Mouse (Mus musculus) urinary bladder, postnatal 10 days (tissue): ENCODE measurements around the gene Rcbtb2.
"Not testable (repeated sequence)": the region's sequence is repeated elsewhere in the genome, so short reads cannot be mapped to it uniquely, and the experiment has no call there.

Experiments used
- DNase-seq: peaks from one replicate; pipeline ENCODE4 v3.0.0; 2022; ENCODE audit warnings: low spot score

The Rcbtb2 gene

GRCm38 (mm10) chr14:73122923-73123278 lies at the start of gene Rcbtb2:
Rcbtb2 (plus strand) TSS chr14:73123037.
- no peak for DNase-seq

GRCm38 (mm10) chr14:73083563-73083962 lies 39.3 kb upstream of the Rcbtb2 start:
- DNase-seq: no peak

GRCm38 (mm10) chr14:73086425-73086824 lies 36.4 kb upstream of the Rcbtb2 start:
- DNase-seq: no peak

DNA sequence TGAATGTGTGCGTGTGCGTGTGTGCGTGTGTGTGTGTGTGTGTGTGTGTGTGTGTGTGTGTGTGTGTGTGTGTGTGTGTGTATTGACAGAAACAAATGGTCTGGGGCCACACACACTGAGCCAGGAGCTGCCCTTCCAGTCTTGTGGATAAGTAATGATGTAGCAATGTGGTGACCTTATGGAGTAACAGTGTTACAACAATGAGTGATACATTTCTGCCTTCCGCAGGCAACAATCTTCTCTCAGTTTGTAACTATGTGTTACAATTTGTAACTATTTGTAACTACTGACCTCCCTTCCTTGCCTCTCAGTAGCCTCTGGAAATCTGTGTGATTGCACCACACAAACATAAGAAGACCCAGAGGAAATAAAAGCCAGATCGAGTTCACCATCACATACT lies 35.6 kb upstream of the Rcbtb2 start:
- DNase-seq: no peak

DNA sequence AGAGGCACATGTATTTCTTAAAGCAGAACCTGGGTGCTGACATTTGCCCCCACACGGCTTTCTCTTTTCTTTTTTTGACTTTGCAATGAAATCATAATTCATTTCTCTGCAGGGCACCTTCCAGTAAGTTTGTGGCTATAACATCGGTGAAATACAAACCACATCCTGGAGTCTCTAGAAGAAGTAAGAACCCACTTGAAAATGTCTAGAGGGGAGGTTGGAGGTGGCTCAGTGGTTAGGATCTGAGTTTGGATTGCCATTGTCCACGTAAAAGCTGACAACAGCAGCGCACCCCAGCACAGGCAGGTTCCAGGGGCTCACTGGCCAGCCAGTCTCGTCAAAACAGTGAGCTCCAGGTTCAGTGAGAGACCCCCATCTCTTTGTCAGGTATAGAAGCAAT lies 35.1 kb upstream of the Rcbtb2 start:
- DNase-seq: no peak

DNA sequence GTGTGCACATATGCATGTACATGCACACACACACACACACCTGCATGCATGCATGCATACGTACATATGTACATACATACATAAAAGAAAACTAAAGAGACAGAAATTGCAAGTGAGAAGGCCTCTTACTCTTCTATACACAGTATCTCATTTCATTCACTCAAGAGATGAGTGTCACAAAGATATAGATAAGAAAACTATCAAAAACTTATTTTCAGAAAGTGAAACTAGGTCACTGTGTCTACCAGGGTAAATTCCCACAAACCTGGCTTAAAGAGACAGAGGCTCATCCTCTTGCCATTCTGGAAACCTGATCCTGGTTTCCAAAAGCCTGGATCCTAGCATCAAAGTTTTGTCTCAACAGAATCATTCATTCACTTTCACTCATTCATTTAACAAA lies 34.6 kb upstream of the Rcbtb2 start:
- no peak for DNase-seq

- no peak for DNase-seq
These were observed 30.0 kb upstream of the Rcbtb2 start for GRCm38 (mm10) chr14:73092871-73093270.

DNA sequence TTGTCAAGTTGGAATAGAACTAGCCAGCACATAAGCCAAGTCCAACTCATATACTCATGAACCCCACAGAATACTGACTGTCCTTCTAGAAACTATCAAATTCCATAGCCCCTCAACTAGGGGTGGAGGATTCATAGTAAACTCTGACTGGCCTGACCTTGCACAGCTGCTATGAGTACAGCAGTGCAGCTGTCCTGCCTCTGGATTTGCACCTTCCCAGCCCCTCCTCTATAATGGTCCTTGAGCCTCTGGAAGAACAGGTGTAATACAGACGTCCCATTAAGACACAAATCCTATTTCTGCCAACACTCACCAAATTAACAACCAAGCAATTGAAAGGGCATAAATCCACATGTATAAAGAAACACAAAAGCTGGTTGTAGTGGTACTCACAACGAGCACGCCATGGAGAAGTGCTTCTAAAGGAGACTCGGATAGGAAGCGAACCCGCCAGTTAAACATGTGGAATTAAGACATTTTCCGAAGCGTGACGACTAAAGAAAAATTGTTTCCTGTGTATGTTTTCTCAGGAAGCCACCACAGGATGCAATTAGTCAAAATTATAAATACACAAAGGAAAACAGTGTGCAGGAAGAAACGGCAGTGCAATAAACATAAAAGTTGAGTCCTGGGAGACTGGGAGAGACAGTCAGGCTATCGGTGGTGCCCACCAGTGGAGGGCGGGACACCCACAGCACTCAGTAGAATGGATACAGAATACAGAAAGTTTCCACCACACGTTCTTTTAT lies 27.9 kb upstream of the Rcbtb2 start:
- DNase-seq: no peak

DNA sequence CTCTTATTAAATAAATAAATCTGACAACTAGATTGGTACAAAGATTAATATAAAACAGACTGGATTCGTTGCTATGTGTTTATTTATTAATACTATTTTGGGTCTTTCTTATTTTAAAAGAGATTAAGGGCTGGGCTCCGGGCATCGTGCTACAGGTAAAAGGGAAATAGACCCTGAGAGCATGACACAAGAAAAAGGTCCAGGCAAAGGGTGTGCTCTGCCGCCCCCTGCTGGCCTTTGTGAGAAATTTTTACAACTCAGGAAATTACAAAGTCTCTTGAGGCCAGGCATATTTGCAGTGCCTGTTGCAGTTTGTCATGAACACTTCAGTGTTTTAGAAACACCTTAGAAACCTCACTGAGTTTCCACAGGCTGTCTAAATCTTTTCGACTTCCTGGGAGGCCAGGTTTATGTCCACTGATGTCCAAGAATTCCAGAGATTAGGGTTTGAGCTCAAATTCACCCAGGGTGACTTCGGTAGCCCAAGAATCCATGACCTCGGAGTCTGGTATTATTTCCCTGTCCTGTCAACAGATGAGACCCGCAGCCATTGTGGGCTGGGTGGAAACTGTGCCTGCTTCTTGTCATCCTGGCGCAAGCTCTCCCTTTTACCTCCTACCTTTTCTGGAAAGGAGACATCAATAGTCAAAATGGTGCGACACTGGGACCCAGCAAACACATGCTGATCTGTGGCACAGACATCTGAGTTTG lies 24.0 kb upstream of the Rcbtb2 start:
- no peak for DNase-seq

DNA sequence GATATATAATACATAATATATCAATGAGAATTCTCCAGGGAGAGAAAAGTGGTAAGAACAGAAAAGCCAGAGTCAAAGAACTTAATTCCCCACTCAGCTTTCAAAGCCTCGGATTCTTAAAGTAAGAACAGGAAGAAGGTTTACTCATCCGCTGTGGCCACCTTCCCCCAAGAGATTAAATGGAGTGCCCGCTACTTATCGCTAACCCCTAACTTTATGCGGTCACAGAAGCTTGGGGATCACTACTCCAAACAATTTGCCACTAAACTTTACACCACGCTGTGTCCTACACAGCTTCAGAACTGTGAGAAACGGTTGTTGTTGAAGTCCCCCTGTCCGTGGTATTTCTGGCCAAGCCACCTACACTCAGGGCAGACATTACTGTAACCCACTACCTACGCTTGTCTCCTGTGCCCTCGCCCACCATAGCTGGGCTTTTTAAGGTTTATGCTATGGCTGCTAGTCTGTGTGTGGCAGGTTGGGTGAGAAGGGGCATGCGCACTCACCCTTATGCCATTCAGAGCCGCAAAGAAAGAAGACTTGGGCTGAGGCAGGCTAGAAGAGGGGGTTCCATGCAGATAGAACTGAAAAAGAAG lies 20.5 kb upstream of the Rcbtb2 start:
- DNase-seq: no peak

DNA sequence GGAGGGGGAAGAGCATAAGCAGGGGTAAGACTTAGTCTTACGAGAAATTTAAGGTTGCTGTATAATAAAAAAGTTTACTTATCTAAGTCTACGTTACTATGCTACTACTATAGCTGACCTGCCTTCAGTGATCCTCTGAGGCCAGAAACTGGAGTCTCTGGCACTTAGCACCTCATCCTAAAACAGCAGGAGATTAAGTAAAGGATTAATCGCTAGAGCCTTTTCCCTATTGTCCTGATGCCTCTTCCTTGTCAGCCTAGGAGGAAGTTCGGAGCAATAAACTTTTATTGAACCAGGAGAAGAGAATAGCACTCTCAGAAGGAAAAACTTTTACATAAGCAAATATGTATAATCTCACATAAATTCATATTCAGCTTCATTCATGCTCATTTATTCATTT lies 19.9 kb upstream of the Rcbtb2 start:
- DNase-seq: not testable (repeated sequence)

DNA sequence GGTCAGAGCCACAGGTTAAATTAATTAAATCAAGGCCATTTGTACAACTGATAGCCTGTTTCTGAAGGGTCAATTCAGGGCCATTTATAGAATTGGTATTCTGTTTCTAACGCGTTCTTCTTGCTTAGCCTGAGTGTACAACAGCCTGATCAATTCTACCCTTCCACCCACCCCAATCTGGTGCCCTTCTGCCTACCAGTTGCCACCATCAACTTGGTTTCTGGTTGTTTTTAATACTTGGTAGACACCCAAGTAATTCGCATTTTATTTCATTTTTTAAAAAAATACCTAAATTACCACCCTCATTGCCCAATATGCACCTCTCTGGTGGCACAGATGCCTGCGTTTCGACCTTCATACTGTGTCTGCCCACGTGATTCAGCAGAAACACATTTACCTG lies 17.9 kb upstream of the Rcbtb2 start:
- DNase-seq: no peak

DNA sequence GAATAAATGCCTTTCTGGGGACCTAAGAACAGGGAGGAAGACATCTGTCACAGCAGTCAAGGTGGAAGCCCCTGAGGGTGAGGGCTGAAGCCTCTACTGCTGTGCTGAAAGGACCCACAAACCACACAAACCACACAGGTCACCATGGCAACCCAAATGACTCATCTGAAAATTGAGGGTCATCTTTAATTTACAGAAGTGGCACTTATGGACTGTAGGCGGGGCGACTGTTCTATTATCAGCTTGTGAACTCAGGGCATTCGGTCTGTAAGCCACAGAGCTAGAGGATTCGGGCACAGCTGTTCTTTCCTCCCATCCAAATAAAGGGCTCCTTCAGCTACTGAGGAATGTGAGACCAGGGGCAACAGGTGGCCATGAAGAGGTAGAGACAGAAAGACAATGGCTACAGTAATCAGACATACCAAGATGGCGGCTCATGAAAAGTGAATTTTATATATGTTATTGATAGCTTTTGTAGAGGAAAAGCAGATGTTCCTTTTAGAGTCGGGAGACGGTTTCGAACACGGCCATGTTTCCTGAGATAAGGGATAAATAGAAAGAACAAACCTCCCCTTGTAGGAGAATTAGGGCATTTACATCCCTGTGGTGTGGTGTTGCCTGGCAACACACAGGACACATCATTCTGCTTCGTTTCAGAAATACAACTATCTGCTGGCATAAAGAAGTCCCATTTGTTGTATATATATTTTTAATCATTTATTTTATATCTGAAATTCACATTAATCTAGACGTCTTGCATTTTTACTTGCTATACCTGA lies 17.2 kb upstream of the Rcbtb2 start:
- no peak for DNase-seq

DNA sequence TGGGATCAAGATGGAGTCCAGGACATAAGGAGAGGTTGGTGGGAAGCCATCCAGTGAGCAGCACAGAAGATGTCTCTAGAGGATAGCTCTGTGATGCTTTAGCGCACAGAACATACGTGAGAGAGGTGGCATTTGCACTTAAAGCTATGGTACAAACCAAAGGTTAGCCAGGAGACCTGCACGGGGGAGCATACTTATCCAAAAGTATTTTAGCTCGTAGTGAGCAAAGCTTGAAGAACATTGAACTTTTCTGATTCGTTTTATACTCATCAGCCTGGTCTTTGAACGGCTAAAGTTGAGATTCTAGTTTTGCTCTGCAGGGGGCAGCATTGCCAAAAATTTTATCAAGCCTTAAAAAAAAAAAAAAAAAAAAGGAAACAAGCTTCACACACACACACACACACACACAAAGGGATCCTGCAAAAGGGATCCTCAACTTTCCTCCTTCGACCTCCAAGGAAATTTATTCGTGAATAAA lies 16.6 kb upstream of the Rcbtb2 start:
- no peak for DNase-seq

- DNase-seq: no peak
These were observed 15.9 kb upstream of the Rcbtb2 start for GRCm38 (mm10) chr14:73106957-73107356.

GRCm38 (mm10) chr14:73107371-73107770 lies 15.5 kb upstream of the Rcbtb2 start:
- no peak for DNase-seq

DNA sequence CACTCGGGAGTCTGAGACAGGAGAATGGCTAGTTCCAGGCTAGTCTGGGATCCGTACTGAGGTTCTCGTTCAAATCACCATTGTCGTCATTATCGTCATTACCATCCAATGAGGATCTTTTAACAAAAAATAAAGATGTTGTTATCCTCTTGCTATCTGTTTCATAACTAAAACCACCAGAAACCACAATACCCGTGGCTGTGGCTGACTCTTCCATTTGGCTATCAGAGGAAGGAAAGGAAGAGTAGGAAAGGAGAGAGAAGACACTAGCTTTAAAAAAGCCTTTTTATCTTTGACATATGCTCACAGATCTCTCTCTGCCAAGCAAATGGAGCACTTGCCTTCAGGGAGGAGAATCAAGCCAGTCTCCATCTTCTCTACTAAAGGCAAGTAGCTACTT lies 14.9 kb upstream of the Rcbtb2 start:
- no peak for DNase-seq

GRCm38 (mm10) chr14:73110682-73111081 lies 12.2 kb upstream of the Rcbtb2 start:
- no peak for DNase-seq

DNA sequence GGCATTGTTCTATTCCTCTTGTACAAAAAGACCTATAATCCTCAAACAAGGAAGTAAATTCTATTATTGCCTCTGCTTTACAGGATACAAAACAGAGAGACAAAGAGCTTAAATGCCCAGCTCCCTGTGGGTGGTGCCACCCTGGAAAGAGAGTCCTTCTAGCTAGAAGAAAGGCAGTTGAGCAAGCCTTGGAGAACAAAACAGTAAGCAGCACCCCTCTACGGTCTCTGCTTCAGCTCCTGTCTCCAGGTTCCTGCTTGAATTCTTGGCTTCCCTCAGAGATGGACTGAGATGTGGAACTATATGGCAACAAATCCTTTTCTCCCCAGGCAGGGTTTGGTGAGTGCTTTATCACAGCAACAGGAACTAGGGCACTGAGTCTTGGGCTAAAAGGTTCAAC lies 11.7 kb upstream of the Rcbtb2 start:
- no peak for DNase-seq

GRCm38 (mm10) chr14:73112186-73112840 lies 10.5 kb upstream of the Rcbtb2 start:
- DNase-seq: no peak

DNA sequence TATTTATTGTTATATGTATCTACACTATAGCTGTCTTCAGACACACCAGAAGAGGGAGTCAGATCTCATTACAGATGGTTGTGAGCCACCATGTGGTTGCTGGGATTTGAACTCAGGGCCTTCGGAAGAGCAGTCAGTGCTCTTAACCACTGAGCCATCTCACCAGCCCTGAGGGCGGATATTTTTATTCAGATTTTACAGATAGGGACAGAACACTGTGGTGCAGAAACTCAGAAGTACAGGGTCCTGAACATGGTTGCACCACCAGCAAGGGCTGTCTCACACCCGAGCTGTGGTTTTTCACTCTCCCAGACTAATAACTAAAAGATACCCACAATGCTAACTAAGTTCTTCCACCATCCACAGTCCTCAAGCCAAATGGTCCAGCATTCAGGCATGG lies 7.9 kb upstream of the Rcbtb2 start:
- DNase-seq: not testable (repeated sequence)

DNA sequence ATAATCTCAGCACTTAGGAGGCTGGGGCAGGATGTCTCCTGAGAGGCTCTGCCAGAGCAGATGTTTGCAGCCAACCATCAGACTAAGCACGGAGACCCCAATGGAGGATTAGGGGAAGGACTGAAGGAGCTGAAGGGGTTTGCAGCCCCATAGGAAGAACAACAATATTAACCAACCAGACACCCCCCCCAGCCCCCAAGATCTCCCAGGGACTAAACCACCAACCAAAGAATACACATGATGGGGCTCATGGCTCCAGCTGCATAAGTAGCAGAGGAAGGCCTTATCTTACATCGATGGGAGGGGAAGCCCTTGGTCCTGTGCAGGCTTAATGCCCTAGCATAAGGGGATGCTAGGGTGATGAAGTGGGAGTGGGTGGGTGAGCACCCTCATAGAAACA lies 6.5 kb upstream of the Rcbtb2 start:
- DNase-seq: no peak
